Mouse (Mus musculus) liver, embryonic 14 days (tissue): ENCODE data around the gene Sema3a. TPM values are rescaled to one million over a fixed set of nuclear protein-coding genes. Genes with fewer than 3 reads are reported as not detected.

ENCODE experiments used
- polyA plus RNA-seq: library from polyadenylated mRNA; depleted of rRNA; stranded (reverse); fragments of >200 nt; gene quantifications from 2 replicates; pipeline ENCODE4 v1.2.3, GENCODE M21; 2012; rRNA removed

Gene Sema3a
- polyA plus RNA-seq: 1.2 TPM in 2 replicates

DNA sequence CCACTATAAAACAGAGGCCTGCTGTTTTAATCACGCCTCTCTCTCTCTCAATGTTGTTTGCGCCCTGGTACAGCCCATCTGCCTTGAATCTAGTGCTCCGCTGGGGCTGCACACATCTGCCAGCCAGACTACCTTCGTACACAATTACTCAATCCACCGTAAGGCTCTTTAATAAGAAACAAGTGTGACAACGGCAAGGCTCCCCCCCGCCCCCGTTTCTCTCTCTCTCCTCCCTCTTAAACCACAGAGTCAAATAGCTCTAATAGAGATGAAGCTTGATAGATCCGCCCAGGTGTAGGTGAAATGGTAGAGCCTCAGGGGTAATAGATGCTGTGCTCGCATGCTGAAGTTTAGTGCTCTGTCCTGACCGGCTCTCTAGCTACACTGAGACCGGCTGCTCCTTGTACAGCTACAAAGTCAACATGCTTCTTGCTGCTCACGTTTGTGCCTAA is at the start of gene Sema3a:
Gene Sema3a, plus strand, starts transcription at position 174 of the 452 bp plus-strand sequence.

